Mouse (Mus musculus) Patski (cell line): ENCODE data around the gene Rbks. TPM values are rescaled to one million over a fixed set of nuclear protein-coding genes. Genes with fewer than 3 reads are reported as not detected.

Source experiments
- ATAC-seq: fragments of 100-300 bp; one replicate; pipeline ENCODE4 v1.8.0; 2021
- CTCF ChIA-PET: fragments of 350-600 bp; sonication (Branson Sonifier 250); formaldehyde crosslinking; loops from one replicate; lab custom pipeline; 2022; ENCODE audit warnings: inconsistent platforms; lab: Charles Lee
- POLR2A ChIA-PET: fragments of 350-600 bp; sonication (Branson Sonifier 250); formaldehyde crosslinking; loops from one replicate; lab custom pipeline; 2022; ENCODE audit warnings: antibody characterized with exemption, inconsistent platforms; lab: Charles Lee
- DNase-seq: peaks from one replicate; pipeline ENCODE4 v3.0.0-alpha.2; 2011; ENCODE audit warnings: low read depth, low spot score
- H3K27me3 ChIP-seq: fragments of 371-371 bp; one replicate; pipeline ENCODE4 v1.5.1; 2021
- CTCF ChIP-seq: fragments of 100-300 bp; IDR thresholded peaks from one replicate; pipeline ENCODE4 v1.5.1; 2021
- in situ Hi-C: fragments of 300-500 bp; cut with MboI; formaldehyde crosslinking; loops from 3 replicates; pipeline ENCODE4 v1.11.1; 2018; ENCODE audit warnings: low pct_unique_long_range_greater_than_20kb, mixed read lengths
- polyA plus RNA-seq: library from polyadenylated mRNA; unstranded; gene quantifications from one replicate; pipeline ENCODE4 v1.2.3, GENCODE M21; 2021

Gene Rbks
- polyA plus RNA-seq, 1 experiment from 2014 or later: 11.3 TPM

- in situ Hi-C loops: loop anchor here (5.0 kb wide), 1 partner anchor 33 kb away; no protein-coding TSS in a partner anchor
- POLR2A ChIA-PET: interaction anchor here (1.2 kb wide), 1 partner anchor 29 kb away, joined by 3 read pairs; no protein-coding TSS in a partner anchor
- no peaks in the 10 kb centered on the region for H3K27me3 ChIP-seq
- DNase-seq (no peak), ATAC-seq (no peak)
- CTCF ChIA-PET: interaction anchor here (1.3 kb wide), 1 partner anchor 26 kb away, joined by 3 read pairs; no protein-coding TSS in a partner anchor
- TF ChIP-seq CTCF: no peak
Observed at GRCm38 (mm10) chr5:31610376-31611086, 86.9 kb downstream of the Rbks start.

DNA sequence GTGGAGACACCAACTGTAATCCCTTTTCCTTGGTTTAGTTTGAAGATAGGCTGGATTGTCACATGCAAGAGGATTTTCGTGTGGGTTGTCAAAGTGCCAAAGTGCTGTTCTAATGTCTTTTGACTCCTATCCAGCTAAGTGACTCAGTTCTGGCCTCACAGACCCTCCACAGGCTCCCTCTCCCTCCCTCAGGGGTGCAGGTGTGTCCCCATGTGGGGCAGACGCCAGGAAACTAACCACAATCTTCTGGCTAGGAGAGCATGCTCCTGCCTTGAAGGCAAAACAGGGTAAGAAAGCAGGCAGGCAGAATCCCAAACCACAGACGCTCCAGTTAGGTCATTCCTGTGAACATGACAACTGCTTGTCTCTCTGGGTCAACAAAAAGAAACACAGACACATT is 91.3 kb downstream of the Rbks start:
- ChIA-PET POLR2A (interaction anchor here (0.9 to 3.1 kb wide), 6 partner anchors 19 to 531 kb away, joined by 3 to 10 read pairs (median 5); no protein-coding TSS in a partner anchor), CTCF (interaction anchor here (0.7 to 1.7 kb wide), 8 partner anchors 10 to 43 kb away, joined by 3 to 5 read pairs (median 4); partner anchors contain the start of gene Mrpl33)
- H3K27me3 ChIP-seq: no peaks in the 10 kb centered on the region
- peak; percentile 83 for ATAC-seq
- peak; percentile 100 for DNase-seq
- no peak for TF ChIP-seq CTCF
- in situ Hi-C loops: loop anchor here (5.0 kb wide), 1 partner anchor 591 kb away; no protein-coding TSS in a partner anchor

GRCm38 (mm10) chr5:31603766-31604165 is 93.7 kb downstream of the Rbks start:
- ChIA-PET CTCF (interaction anchor here (0.9 to 2.5 kb wide), 10 partner anchors 14 to 594 kb away, joined by 3 to 12 read pairs (median 4); no protein-coding TSS in a partner anchor), POLR2A (interaction anchor here (0.6 to 3.1 kb wide), 8 partner anchors 8 to 432 kb away, joined by 3 to 10 read pairs (median 5); no protein-coding TSS in a partner anchor)
- ATAC-seq (no peak), DNase-seq (no peak)
- TF ChIP-seq CTCF: no peak
- in situ Hi-C loops: no loop called here
- H3K27me3 ChIP-seq: no peaks in the 10 kb centered on the region

DNA sequence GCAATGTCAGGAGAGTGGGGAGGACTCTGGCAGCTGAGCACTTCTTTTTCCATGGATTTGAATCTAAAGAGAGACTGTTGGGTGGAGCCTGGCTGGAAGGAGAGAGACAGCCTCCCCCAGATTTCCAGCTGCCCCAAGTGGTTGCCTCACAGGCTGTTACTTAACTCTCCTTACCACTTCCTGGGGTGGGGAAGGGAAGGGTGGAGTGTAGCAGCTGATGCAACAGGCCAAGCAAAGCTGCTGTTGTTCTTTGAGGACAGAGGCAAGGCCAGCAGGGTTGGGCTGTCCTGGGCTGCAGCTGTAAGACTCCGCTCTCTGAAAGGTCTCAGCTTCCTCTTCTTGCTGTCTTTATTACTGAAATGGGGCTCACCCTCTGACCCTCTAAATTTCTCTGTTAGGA is 95.0 kb downstream of the Rbks start:
- H3K27me3 ChIP-seq: no peaks in the 10 kb centered on the region

DNA sequence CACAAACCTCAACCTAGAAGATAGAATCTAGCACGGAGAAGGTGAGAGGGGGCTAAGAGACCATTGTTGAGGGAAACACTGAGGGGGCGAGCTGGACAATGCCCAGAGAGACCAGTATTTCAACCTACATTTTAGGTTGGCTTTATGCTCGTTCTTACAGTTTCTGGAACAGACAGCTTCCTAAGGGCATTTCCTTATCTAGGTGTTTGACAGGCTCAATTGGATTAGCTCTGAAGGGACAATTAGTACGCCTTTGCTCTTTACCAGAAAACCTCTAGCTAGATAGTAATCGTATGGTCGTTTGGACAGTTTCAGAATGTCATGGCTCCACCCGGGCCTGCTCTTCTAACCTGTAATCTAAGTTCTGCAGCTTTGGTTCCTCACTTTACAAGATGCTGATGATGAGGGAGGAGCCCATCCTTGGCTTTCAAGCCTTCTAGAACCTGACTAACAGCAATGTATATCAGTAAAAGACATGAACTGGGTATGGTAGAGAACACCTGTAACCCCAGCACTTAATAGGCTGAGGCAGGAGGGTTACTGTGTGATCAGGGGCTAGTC is 96.2 kb downstream of the Rbks start:
- ChIA-PET POLR2A (interaction anchor here (1.1 to 1.4 kb wide), 2 partner anchors 538 to 595 kb away, joined by 3 to 11 read pairs; no protein-coding TSS in a partner anchor), CTCF (interaction anchor here (0.9 to 4.8 kb wide), 10 partner anchors 18 to 596 kb away, joined by 3 to 24 read pairs (median 6); no protein-coding TSS in a partner anchor)
- in situ Hi-C loops: no loop called here
- ATAC-seq (no peak), DNase-seq (no peak)
- H3K27me3 ChIP-seq: no peaks in the 10 kb centered on the region
- no peak for TF ChIP-seq CTCF

More for the DNA sequence above, 95.0 kb downstream of the Rbks start:
- ChIA-PET POLR2A (interaction anchor here (0.7 to 1.4 kb wide), 4 partner anchors 9 to 537 kb away, joined by 3 to 11 read pairs (median 5); no protein-coding TSS in a partner anchor), CTCF (interaction anchor here (1.0 to 2.6 kb wide), 3 partner anchors 19 to 595 kb away, joined by 3 to 10 read pairs (median 6); no protein-coding TSS in a partner anchor)
- ATAC-seq (peak; percentile 20), DNase-seq (no peak)
- in situ Hi-C loops: no loop called here
- TF ChIP-seq CTCF: no peak

DNA sequence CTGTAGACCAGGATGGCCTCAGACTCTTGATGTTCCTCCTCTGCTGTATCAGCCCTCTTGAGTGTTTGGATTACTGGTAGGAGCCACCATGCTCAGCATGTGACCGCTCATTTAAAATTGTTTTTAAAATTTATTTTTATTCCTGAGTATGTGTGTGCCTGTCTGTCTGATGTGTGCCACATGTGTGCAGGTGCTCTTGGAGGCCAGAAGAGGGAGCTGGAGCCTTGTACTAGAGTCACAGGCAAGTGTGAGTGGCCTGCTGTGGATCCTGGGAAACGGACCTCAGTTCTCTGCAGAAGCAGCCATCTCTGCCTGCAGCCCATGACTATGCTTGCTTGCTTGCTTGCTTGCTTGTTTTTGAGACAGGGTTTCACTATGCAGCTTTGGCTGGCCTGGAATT is 98.3 kb downstream of the Rbks start:
- ChIA-PET CTCF (interaction anchor here (0.7 to 4.8 kb wide), 14 partner anchors 15 to 603 kb away, joined by 3 to 24 read pairs (median 4); no protein-coding TSS in a partner anchor), POLR2A (interaction anchor here (2.0 kb wide), 1 partner anchor 599 kb away, joined by 6 read pairs; no protein-coding TSS in a partner anchor)
- no peak for DNase-seq
- ATAC-seq: no peak
- peak; percentile 70 for TF ChIP-seq CTCF
- in situ Hi-C loops: no loop called here
- no peaks in the 10 kb centered on the region for H3K27me3 ChIP-seq

DNA sequence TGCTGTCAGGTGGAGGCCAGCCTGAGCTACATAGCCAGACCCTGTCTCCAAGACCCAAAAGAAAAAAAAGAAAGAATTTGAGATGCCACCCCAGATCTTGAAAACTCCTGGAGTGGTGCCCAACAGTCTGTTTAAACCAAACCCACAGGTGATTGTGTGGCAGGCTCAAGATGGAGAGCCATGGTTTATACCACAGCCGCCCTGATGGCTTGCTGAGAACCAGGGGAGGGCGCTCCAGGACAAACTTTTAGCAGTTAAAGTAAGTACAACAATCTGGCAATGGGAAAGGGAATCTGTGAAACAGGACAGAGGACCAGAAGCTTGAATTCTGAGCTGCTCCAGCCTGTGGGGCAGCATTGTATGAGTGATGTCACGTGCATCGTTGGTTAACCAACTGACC is 98.8 kb downstream of the Rbks start:
- peak; percentile 72 for TF ChIP-seq CTCF
- ChIA-PET CTCF (interaction anchor here (0.7 to 4.8 kb wide), 17 partner anchors 10 to 604 kb away, joined by 3 to 24 read pairs (median 4); no protein-coding TSS in a partner anchor), POLR2A (interaction anchor here (1.4 to 2.0 kb wide), 2 partner anchors 11 to 600 kb away, joined by 4 to 6 read pairs; no protein-coding TSS in a partner anchor)
- DNase-seq (no peak), ATAC-seq (no peak)
- in situ Hi-C loops: no loop called here
- H3K27me3 ChIP-seq: no peaks in the 10 kb centered on the region

- TF ChIP-seq CTCF: no peak
- ChIA-PET POLR2A (interaction anchor here (1.4 to 2.0 kb wide), 2 partner anchors 10 to 600 kb away, joined by 4 to 6 read pairs; no protein-coding TSS in a partner anchor), CTCF (interaction anchor here (1.0 to 4.8 kb wide), 12 partner anchors 10 to 600 kb away, joined by 3 to 24 read pairs (median 8); no protein-coding TSS in a partner anchor)
- DNase-seq: no peak
- no peaks in the 10 kb centered on the region for H3K27me3 ChIP-seq
- in situ Hi-C loops: no loop called here
- ATAC-seq: no peak
Observed at GRCm38 (mm10) chr5:31598121-31598520, 99.3 kb downstream of the Rbks start.

DNA sequence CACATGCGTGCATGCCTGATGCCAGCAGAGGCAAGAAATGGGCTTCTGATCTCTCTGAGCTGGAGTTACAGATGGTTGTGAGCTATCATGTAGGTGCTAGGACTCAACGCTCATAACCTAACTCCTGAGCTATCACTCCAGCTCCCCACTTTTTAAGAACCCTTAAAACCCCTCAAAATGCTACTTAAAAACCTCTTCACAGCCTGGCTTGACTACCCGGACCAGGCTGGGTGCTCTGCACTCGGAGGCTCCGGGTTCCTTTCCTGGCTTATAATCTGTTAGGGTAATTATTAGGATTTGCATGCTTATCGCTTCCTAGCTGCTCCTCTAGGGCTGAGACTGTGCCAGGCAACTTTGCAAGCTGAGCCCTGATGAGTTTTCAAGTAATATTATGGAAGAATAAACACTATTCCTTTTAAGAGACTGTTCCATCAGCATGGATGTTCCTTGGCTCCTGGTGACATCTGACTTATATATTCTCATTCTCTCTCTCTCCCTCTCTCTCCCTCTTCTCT is 99.9 kb downstream of the Rbks start:
- no peak for TF ChIP-seq CTCF
- no peak for ATAC-seq
- ChIA-PET POLR2A (interaction anchor here (1.4 to 2.0 kb wide), 2 partner anchors 10 to 601 kb away, joined by 4 to 6 read pairs; no protein-coding TSS in a partner anchor), CTCF (interaction anchor here (1.0 to 4.8 kb wide), 12 partner anchors 8 to 600 kb away, joined by 3 to 24 read pairs (median 6); no protein-coding TSS in a partner anchor)
- in situ Hi-C loops: no loop called here
- no peak for DNase-seq
- H3K27me3 ChIP-seq: no peaks in the 10 kb centered on the region
